Mouse (Mus musculus): ENCODE measurements around the gene Cfap74. TPM values are rescaled to one million over a fixed set of nuclear protein-coding genes. Genes with fewer than 3 reads are reported as not detected.

Cfap74 gene
- polyA plus RNA-seq, 1 experiment, result not detected

- TF ChIP-seq POLR2A (IDR thresholded peaks at IDR 0.05; ENCODE audit: insufficient read depth, low read depth, low read length) (no peak), CTCF (IDR thresholded peaks at IDR 0.05; ENCODE audit: insufficient read depth, low read depth, low read length) (no peak)
Measured at GRCm38 (mm10) chr4:155463611-155464010, 54.6 kb downstream of the Cfap74 start.

GRCm38 (mm10) chr4:155464061-155464460 lies 55.1 kb downstream of the Cfap74 start:
- no peak for TF ChIP-seq CTCF (IDR thresholded peaks at IDR 0.05; ENCODE audit: insufficient read depth, low read depth, low read length)
- TF ChIP-seq POLR2A (IDR thresholded peaks at IDR 0.05; ENCODE audit: insufficient read depth, low read depth, low read length), result no peak
- H3K4me1 ChIP-seq (ENCODE audit: control insufficient read depth, insufficient read depth, low read length), result peaks cover 3% of the 10 kb centered on the region
- 87% methylated on average over 4 of the region's 4 CpGs for WGBS

More at GRCm38 (mm10) chr4:155463611-155464010, 54.6 kb downstream of the Cfap74 start:
- no peak overlapping the region for H3K4me3 ChIP-seq (ENCODE audit: insufficient read depth, low read depth, low read length)
- H3K4me1 ChIP-seq (ENCODE audit: control insufficient read depth, insufficient read depth, low read length), result no peaks in the 10 kb centered on the region
- 86% methylated on average over 6 of the region's 6 CpGs for WGBS
- H3K27ac ChIP-seq (ENCODE audit: insufficient read depth, low read depth, low read length), result no peak overlapping the region

GRCm38 (mm10) chr4:155465607-155466006 lies 56.6 kb downstream of the Cfap74 start:
- Histone ChIP-seq H3K27ac (ENCODE audit: insufficient read depth, low read depth, low read length) (no peak overlapping the region), H3K4me1 (ENCODE audit: control insufficient read depth, insufficient read depth, low read length) (peaks cover 8% of the 10 kb centered on the region), H3K4me3 (ENCODE audit: insufficient read depth, low read depth, low read length) (no peak overlapping the region)
- TF ChIP-seq CTCF (IDR thresholded peaks at IDR 0.05; ENCODE audit: insufficient read depth, low read depth, low read length) (no peak), POLR2A (IDR thresholded peaks at IDR 0.05; ENCODE audit: insufficient read depth, low read depth, low read length) (no peak)
- 85% methylated on average over 6 of the region's 6 CpGs for WGBS

More at GRCm38 (mm10) chr4:155464061-155464460, 55.1 kb downstream of the Cfap74 start:
- H3K4me3 ChIP-seq (ENCODE audit: insufficient read depth, low read depth, low read length), result no peak overlapping the region
- no peak overlapping the region for H3K27ac ChIP-seq (ENCODE audit: insufficient read depth, low read depth, low read length)

- H3K27ac ChIP-seq (ENCODE audit: insufficient read depth, low read depth, low read length), result no peak overlapping the region
- H3K4me3 ChIP-seq (ENCODE audit: insufficient read depth, low read depth, low read length), result no peak overlapping the region
- 87% methylated on average over 5 of the region's 5 CpGs for WGBS
- H3K4me1 ChIP-seq (ENCODE audit: control insufficient read depth, insufficient read depth, low read length), result peaks cover 8% of the 10 kb centered on the region
- TF ChIP-seq POLR2A (IDR thresholded peaks at IDR 0.05; ENCODE audit: insufficient read depth, low read depth, low read length) (no peak), CTCF (IDR thresholded peaks at IDR 0.05; ENCODE audit: insufficient read depth, low read depth, low read length) (no peak)
Measured at GRCm38 (mm10) chr4:155466080-155466479, 57.1 kb downstream of the Cfap74 start.

- Histone ChIP-seq H3K27ac (ENCODE audit: insufficient read depth, low read depth, low read length) (no peak overlapping the region), H3K4me3 (ENCODE audit: insufficient read depth, low read depth, low read length) (no peak overlapping the region), H3K4me1 (ENCODE audit: control insufficient read depth, insufficient read depth, low read length) (peaks cover 8% of the 10 kb centered on the region)
- TF ChIP-seq POLR2A (IDR thresholded peaks at IDR 0.05; ENCODE audit: insufficient read depth, low read depth, low read length) (no peak), CTCF (IDR thresholded peaks at IDR 0.05; ENCODE audit: insufficient read depth, low read depth, low read length) (no peak)
- 87% methylated on average over 13 of the region's 13 CpGs for WGBS
Measured at GRCm38 (mm10) chr4:155467237-155468010, 58.4 kb downstream of the Cfap74 start.

- Histone ChIP-seq H3K4me3 (ENCODE audit: insufficient read depth, low read depth, low read length) (no peak within 1 kb of the TSS), H3K27ac (ENCODE audit: insufficient read depth, low read depth, low read length) (no peak within 1 kb of the TSS), H3K4me1 (ENCODE audit: control insufficient read depth, insufficient read depth, low read length) (peaks cover 8% of the 10 kb centered on the region)
- TF ChIP-seq POLR2A (IDR thresholded peaks at IDR 0.05; ENCODE audit: insufficient read depth, low read depth, low read length) (no peak), CTCF (IDR thresholded peaks at IDR 0.05; ENCODE audit: insufficient read depth, low read depth, low read length) (no peak)
- 15% methylated on average over 21 of the region's 21 CpGs for WGBS
Measured at GRCm38 (mm10) chr4:155468952-155469351, 60.0 kb downstream of the Cfap74 start, which contains the start of gene Tmem52. TSS of gene Tmem52 (plus strand) at chr4:155469114.

GRCm38 (mm10) chr4:155469590-155470262 lies 60.7 kb downstream of the Cfap74 start:
- WGBS, result 78% methylated on average over 18 of the region's 18 CpGs
- Histone ChIP-seq H3K27ac (ENCODE audit: insufficient read depth, low read depth, low read length) (no peak overlapping the region), H3K4me1 (ENCODE audit: control insufficient read depth, insufficient read depth, low read length) (peaks cover 8% of the 10 kb centered on the region), H3K4me3 (ENCODE audit: insufficient read depth, low read depth, low read length) (no peak overlapping the region)
- TF ChIP-seq CTCF (IDR thresholded peaks at IDR 0.05; ENCODE audit: insufficient read depth, low read depth, low read length) (no peak), POLR2A (IDR thresholded peaks at IDR 0.05; ENCODE audit: insufficient read depth, low read depth, low read length) (no peak)

- no peak overlapping the region for H3K4me3 ChIP-seq (ENCODE audit: insufficient read depth, low read depth, low read length)
- H3K4me1 ChIP-seq (ENCODE audit: control insufficient read depth, insufficient read depth, low read length), result peaks cover 8% of the 10 kb centered on the region
- no peak overlapping the region for H3K27ac ChIP-seq (ENCODE audit: insufficient read depth, low read depth, low read length)
- TF ChIP-seq CTCF (IDR thresholded peaks at IDR 0.05; ENCODE audit: insufficient read depth, low read depth, low read length) (no peak), POLR2A (IDR thresholded peaks at IDR 0.05; ENCODE audit: insufficient read depth, low read depth, low read length) (no peak)
- WGBS, result 87% methylated on average over 16 of the region's 16 CpGs
Measured at GRCm38 (mm10) chr4:155470263-155470953, 61.4 kb downstream of the Cfap74 start.

All from olfactory bulb, adult 2 months (tissue).